Mouse (Mus musculus) ES-E14 (cell line): ENCODE measurements at regions not wholly inside any gene's neighbourhood (a gene's known extent, or its start where the extent isn't known, plus 50 kb on each side); places are given as distances from the start of the nearest gene placed in this dataset.

Experiments used
- DNase-seq: peaks from one replicate; pipeline ENCODE4 v3.0.0-alpha.2; 2013; ENCODE audit warnings: low read depth, low spot score
- H3K27ac ChIP-seq: 2 replicates; pipeline ENCODE4 v1.5.1; 2012; ENCODE audit warnings: low read depth, mild to moderate bottlenecking, low read length, moderate library complexity, mixed read lengths; ENCODE audit not compliant: poor library complexity, insufficient read depth, severe bottlenecking
- H3K36me3 ChIP-seq: 2 replicates; pipeline ENCODE4 v1.6.1; 2012; ENCODE audit warnings: mild to moderate bottlenecking, low read length, moderate library complexity, mixed read lengths; ENCODE audit not compliant: control insufficient read depth, poor library complexity, insufficient read depth, severe bottlenecking
- H3K4me1 ChIP-seq, 2 experiments: fragments of 150-350 bp in 1 of 2; sonication (generic) in 1 of 2; 2 replicates each; pipeline ENCODE4 v1.6.1; 2012; ENCODE audit warnings: low read length in 2 of 2, mild to moderate bottlenecking in 1 of 2, mixed read lengths in 1 of 2; ENCODE audit not compliant: control insufficient read depth in 2 of 2, insufficient read depth in 2 of 2, poor library complexity in 1 of 2
- H3K4me3 ChIP-seq, 2 experiments: fragments of 150-350 bp in 1 of 2; sonication (generic) in 1 of 2; 2 replicates each; pipeline ENCODE4 v1.5.1; 2012; ENCODE audit warnings: low read length in 2 of 2, low read depth in 1 of 2, mild to moderate bottlenecking in 1 of 2, mixed read lengths in 1 of 2; ENCODE audit not compliant: insufficient read depth in 1 of 2, poor library complexity in 1 of 2, severe bottlenecking in 1 of 2
- H3K9ac ChIP-seq: 2 replicates; pipeline ENCODE4 v1.6.1; 2012; ENCODE audit warnings: low read depth, mild to moderate bottlenecking, low read length, mixed read lengths; ENCODE audit not compliant: poor library complexity, insufficient read depth, severe bottlenecking
- H3K9me3 ChIP-seq: fragments of 150-350 bp; sonication (generic); 2 replicates; pipeline ENCODE4 v1.6.1; 2012; ENCODE audit warnings: low read depth, mild to moderate bottlenecking, low read length; ENCODE audit not compliant: control insufficient read depth, insufficient read depth
- CHD2 ChIP-seq: IDR thresholded peaks from 2 replicates; pipeline ENCODE4 v1.6.1; 2014; ENCODE audit warnings: mild to moderate bottlenecking, low read depth, low read length, inconsistent platforms
- HCFC1 ChIP-seq: IDR thresholded peaks from 2 replicates; pipeline ENCODE4 v1.6.1; 2012; ENCODE audit warnings: low read length, inconsistent platforms, borderline replicate concordance; ENCODE audit not compliant: insufficient read depth
- MAFK ChIP-seq: IDR thresholded peaks from 2 replicates; pipeline ENCODE4 v1.6.1; 2014; ENCODE audit warnings: mild to moderate bottlenecking, low read depth, low read length, inconsistent platforms; ENCODE audit not compliant: insufficient read depth
- ZC3H11A ChIP-seq: IDR thresholded peaks from 2 replicates; pipeline ENCODE4 v1.6.1; 2012; ENCODE audit warnings: low read depth, mild to moderate bottlenecking, inconsistent platforms, low read length, borderline replicate concordance
- ZNF384 ChIP-seq: IDR thresholded peaks from 2 replicates; pipeline ENCODE4 v1.6.1; 2012; ENCODE audit warnings: low read depth, low read length, inconsistent platforms
- in situ Hi-C, 2 experiments: fragments of 600-800 bp; cut with MboI; formaldehyde crosslinking; loops; one replicate each; pipeline ENCODE4 v1.15.1; 2025; ENCODE audit warnings: low sequenced_read_pairs in 2 of 2, inconsistent platforms in 1 of 2; ENCODE audit not compliant: unreplicated experiment in 2 of 2

DNA sequence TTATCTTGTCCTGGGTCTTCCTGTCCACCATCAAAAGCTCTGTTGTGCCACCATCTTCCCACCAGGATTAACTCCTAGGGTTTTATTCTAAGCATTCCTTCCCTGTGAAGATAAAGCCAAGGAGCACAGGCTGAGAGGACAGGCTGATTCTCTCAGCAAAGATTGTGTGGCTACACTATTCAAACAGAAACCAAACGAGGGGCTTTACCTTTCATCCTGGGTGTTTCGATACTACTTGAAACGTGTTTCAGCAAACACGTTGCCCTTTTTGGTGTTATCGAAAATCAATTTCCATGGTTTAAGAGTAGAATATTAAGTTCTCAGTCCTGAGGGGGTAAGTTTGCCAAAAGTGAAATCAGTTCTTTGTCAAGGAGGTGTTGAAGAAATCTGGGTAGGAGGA lies 156.2 kb downstream of the Npr3 start:
- in situ Hi-C loops = loop anchor here in 1 of 2 experiments (10.0 kb wide), 1 partner anchor 214 kb away; no protein-coding TSS in a partner anchor
- Histone ChIP-seq H3K27ac (no peak overlapping the region), H3K4me1 (no peaks in the 10 kb centered on the region), H3K9me3 (no peaks in the 10 kb centered on the region), H3K9ac (no peak overlapping the region), H3K36me3 (no peaks in the 10 kb centered on the region), H3K4me3 (no peak overlapping the region)
- DNase-seq = no peak
- TF ChIP-seq ZC3H11A = no peak
- TF ChIP-seq MAFK = no peak
- no peak for TF ChIP-seq HCFC1
- no peak for TF ChIP-seq CHD2

DNA sequence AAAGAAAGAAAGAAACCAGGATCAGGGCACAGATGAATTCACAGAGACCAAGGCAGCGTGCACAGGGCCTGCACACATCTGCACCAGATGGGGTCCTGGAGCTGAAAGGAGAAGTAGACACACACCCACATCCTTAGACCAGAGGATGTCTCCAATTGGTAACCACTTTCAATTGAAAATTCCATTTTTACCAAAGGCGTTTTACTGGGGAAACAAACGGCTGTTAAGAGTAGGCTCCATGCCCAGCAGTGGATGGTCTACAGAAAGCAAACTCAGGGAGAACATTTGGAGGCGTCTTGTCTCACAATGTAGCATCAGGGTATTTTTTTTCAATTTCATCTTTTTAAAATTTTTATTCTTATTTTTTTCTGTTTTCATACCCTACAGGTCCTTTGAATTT lies 157.6 kb downstream of the Npr3 start:
- Histone ChIP-seq H3K9ac (no peak overlapping the region), H3K27ac (no peak overlapping the region), H3K4me1 (no peaks in the 10 kb centered on the region), H3K4me3 (no peak overlapping the region), H3K9me3 (no peaks in the 10 kb centered on the region), H3K36me3 (no peaks in the 10 kb centered on the region)
- TF ChIP-seq ZNF384 (no peak), CHD2 (no peak), MAFK (no peak), ZC3H11A (no peak), HCFC1 (no peak)
- DNase-seq = no peak
- in situ Hi-C loops = no loop called here

DNA sequence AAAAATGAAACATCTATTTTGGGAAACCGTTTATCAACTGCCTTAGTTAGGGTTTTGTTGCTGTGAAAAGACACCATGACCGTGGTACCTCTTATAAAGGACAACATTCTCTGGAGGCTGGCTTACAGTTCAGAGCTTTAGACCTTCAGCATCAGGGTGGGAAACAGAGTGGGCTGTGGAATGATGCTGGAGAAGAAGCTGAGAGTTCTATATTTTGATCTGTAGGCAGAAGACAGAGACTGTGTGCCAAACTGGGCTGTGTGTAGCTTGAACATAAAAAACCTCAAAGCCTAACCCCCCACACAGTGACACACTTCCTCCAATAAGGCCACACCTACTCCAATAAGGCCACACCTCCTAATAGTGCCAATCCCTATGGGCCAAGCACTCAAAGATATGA lies 158.8 kb downstream of the Npr3 start:
- TF ChIP-seq ZNF384 (no peak), ZC3H11A (no peak), HCFC1 (no peak), CHD2 (no peak)
- no peaks in the 10 kb centered on the region for H3K36me3 ChIP-seq
- in situ Hi-C loops = no loop called here
- H3K27ac ChIP-seq = no peak overlapping the region
- H3K4me1 ChIP-seq = no peaks in the 10 kb centered on the region
- DNase-seq = no peak
- no peaks in the 10 kb centered on the region for H3K9me3 ChIP-seq
- H3K9ac ChIP-seq = no peak overlapping the region
- no peak overlapping the region for H3K4me3 ChIP-seq

DNA sequence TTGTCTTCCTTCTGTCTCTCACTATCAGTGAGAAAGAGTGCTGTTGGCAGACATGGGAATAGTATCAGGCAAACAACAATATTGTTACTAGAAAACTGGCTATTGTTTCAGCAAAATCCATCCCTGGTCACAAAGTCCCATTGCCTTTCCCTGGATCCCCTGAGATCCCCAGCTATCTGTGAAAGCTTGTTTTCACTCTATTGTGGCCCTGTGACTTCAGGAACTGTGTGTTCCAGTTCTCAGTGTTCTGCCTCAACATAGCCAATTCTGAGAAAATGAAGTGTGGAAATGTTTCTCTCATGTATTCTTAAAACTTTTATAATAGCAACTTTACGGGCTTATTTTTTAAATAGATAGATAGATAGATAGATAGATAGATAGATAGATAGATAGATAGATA lies 160.3 kb downstream of the Npr3 start:
- H3K27ac ChIP-seq = no peak overlapping the region
- no peak overlapping the region for H3K9ac ChIP-seq
- no peaks in the 10 kb centered on the region for H3K36me3 ChIP-seq
- H3K4me3 ChIP-seq = no peak overlapping the region
- H3K4me1 ChIP-seq = no peaks in the 10 kb centered on the region
- H3K9me3 ChIP-seq = no peaks in the 10 kb centered on the region
- no peak for DNase-seq
- in situ Hi-C loops = no loop called here
- TF ChIP-seq HCFC1 = no peak
- TF ChIP-seq CHD2 = no peak
- no peak for TF ChIP-seq MAFK
- TF ChIP-seq ZNF384 = no peak
- no peak for TF ChIP-seq ZC3H11A

DNA sequence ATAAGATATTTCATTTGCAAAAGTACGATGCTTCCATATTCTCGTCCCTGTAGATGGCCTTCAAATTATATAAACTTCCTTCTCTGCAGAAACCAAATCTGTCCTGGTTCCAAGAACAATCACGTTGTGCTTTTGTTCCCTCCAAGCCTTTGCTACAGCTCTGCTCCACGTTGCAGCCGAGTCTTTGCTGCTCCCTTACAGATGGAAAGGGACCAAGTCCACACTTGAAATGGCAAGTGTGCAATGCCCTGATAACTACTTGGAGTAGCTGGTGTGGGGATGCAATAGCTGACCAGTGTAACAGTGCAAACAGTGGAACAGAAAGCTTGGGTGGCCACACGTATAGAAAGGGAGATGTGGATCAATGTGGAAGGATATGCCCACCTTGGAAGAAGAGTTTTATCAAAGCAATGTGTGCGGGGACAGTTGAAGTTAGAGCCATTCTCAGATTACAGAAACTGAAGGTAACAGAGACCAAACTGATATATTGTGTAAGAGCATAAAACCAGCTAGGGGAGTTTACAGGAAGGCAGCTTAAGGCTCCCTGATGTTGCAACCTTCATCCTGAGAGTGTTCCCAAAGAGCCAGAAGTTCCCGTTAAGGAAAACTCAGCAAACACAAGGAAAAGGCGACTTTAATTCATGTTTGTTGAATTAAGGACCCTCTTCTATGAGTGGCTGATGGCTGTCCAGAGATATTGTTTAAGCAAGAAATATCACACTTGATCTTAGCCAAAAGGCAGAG lies 161.3 kb downstream of the Npr3 start:
- Histone ChIP-seq H3K9me3 (no peaks in the 10 kb centered on the region), H3K4me1 (no peaks in the 10 kb centered on the region), H3K36me3 (no peaks in the 10 kb centered on the region), H3K4me3 (no peak overlapping the region), H3K9ac (no peak overlapping the region), H3K27ac (no peak overlapping the region)
- TF ChIP-seq HCFC1 (no peak), ZNF384 (no peak), ZC3H11A (no peak), MAFK (no peak), CHD2 (no peak)
- in situ Hi-C loops = no loop called here
- DNase-seq = no peak
